Mouse (Mus musculus) erythroblast, embryonic 14.5 days (primary cell): ENCODE results near the gene Adgrf5.

Experiments
- GATA1 ChIP-seq: IDR thresholded peaks from 2 replicates; pipeline ENCODE4 v1.6.1; 2012; ENCODE audit warnings: low read length, inconsistent platforms, mixed read lengths
- TAL1 ChIP-seq: IDR thresholded peaks from 3 replicates; pipeline ENCODE4 v1.6.1; 2012; ENCODE audit warnings: low read length, inconsistent platforms, mixed read lengths

GRCm38 (mm10) chr17:43362362-43362761, 2.1 kb downstream of the Adgrf5 start:
- no peak for TF ChIP-seq GATA1
- no peak for TF ChIP-seq TAL1
